Mouse (Mus musculus) neutrophil, adult 83 days (primary cell): ENCODE results near the gene Smcp. TPM values are rescaled to one million over a fixed set of nuclear protein-coding genes. Genes with fewer than 3 reads are reported as not detected.

Source experiments
- total RNA-seq, 2 experiments: library from RNA; stranded (reverse); gene quantifications; one replicate each; pipeline ENCODE4 v1.2.4; 2023

Gene Smcp
- total RNA-seq = not detected

GRCm38 (mm10) chr3:92588858-92589257, at the start of gene Smcp:
Gene Smcp (minus strand): TSS chr3:92588997.

DNA sequence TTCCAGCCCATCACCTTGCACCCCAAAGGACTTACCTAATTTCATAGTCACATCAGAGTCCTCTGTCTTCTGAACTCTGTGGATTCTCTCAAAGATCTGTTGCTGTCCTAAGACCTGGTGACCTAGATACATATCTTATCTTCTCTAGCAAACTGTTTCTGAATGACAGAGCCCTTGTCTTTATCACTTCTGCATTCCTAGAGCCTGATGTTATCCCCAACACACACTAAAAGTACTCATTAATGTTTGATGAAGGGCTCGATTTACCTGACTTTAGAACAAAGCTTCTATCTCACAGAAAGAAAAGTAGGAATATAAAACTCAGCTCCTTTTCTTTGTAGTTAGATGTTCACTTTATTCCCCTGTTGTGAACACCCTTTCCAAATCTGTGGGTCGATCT, 32.8 kb upstream of the Smcp start, which contains the start of gene Lce6a:
TSS of gene Lce6a (minus strand) at position 101 of the 400 bp plus-strand sequence.

GRCm38 (mm10) chr3:92607392-92607791, 18.6 kb upstream of the Smcp start, which contains the start of gene 2210017I01Rik:
Gene 2210017I01Rik (minus strand): TSS chr3:92607492.

GRCm38 (mm10) chr3:92573449-92574041, 15.3 kb downstream of the Smcp start, which contains the start of gene Ivl:
Gene Ivl (minus strand): TSS chr3:92573735.

GRCm38 (mm10) chr3:92534411-92534810, 54.4 kb downstream of the Smcp start, which contains the start of gene 2310046K23Rik:
Gene 2310046K23Rik (minus strand): TSS chr3:92534511.

Other genes starting within 250 kb of the Smcp start
- gene Sprr2d, start 249.9 kb downstream of the Smcp start, total RNA-seq = not detected
- gene Sprr2e, start 236.9 kb downstream of the Smcp start, total RNA-seq = not detected
- not detected for gene Sprr2f, start 223.8 kb downstream of the Smcp start, total RNA-seq
- not detected for gene Sprr2h, start 203.3 kb downstream of the Smcp start, total RNA-seq
- gene Sprr2i, start 181.0 kb downstream of the Smcp start, total RNA-seq = not detected
- gene Sprr2j-ps, start 170.9 kb downstream of the Smcp start, total RNA-seq = not detected
- gene Gm9774, start 159.6 kb downstream of the Smcp start, total RNA-seq = 1 to 10 TPM in 1 of 2 experiments, under 1 TPM in 1; 0.53 to 1.4 TPM
- gene Sprr2k, start 156.4 kb downstream of the Smcp start, total RNA-seq = not detected
- not detected for gene Sprr1b, start 150.2 kb downstream of the Smcp start, total RNA-seq
- not detected for gene Sprr3, start 130.3 kb downstream of the Smcp start, total RNA-seq
- gene Sprr1a, start 103.1 kb downstream of the Smcp start, total RNA-seq = not detected
- gene Sprr4, start 88.5 kb downstream of the Smcp start, total RNA-seq = not detected
- not detected for gene 2310046K23Rik, start 54.5 kb downstream of the Smcp start, total RNA-seq
- gene Ivl, start 15.3 kb downstream of the Smcp start, total RNA-seq = not detected
- gene 2210017I01Rik, start 18.5 kb upstream of the Smcp start, total RNA-seq = not detected
- gene Lce6a, start 32.7 kb upstream of the Smcp start, total RNA-seq = not detected
- not detected for gene Lce1a1, start 59.3 kb upstream of the Smcp start, total RNA-seq
- not detected for gene Lce1b, start 67.9 kb upstream of the Smcp start, total RNA-seq
- not detected for gene Lce1a2, start 81.3 kb upstream of the Smcp start, total RNA-seq
- gene Lce1c, start 90.2 kb upstream of the Smcp start, total RNA-seq = not detected
- gene Lce1d, start 98.2 kb upstream of the Smcp start, total RNA-seq = not detected
- gene Lce1e, start 120.1 kb upstream of the Smcp start, total RNA-seq = not detected
- not detected for gene Lce1f, start 131.4 kb upstream of the Smcp start, total RNA-seq
- not detected for gene Gm38119, start 150.1 kb upstream of the Smcp start, total RNA-seq
- gene Lce1g, start 163.3 kb upstream of the Smcp start, total RNA-seq = not detected
- gene Lce1h, start 176.1 kb upstream of the Smcp start, total RNA-seq = not detected
- not detected for gene Lce1i, start 189.9 kb upstream of the Smcp start, total RNA-seq
- gene Lce1j, start 201.5 kb upstream of the Smcp start, total RNA-seq = not detected
- not detected for gene Lce1k, start 218.9 kb upstream of the Smcp start, total RNA-seq
- gene Kprp, start 238.2 kb upstream of the Smcp start, total RNA-seq = not detected